Mouse (Mus musculus) erythroblast, embryonic 14.5 days (primary cell): ENCODE results near the gene Zfp52. TPM values are rescaled to one million over a fixed set of nuclear protein-coding genes. Genes with fewer than 3 reads are reported as not detected.

Experiments
- H3K27me3 ChIP-seq: 2 replicates; pipeline ENCODE4 v1.6.1; 2012; ENCODE audit warnings: inconsistent platforms; ENCODE audit not compliant: control insufficient read depth
- H3K36me3 ChIP-seq: 2 replicates; pipeline ENCODE4 v1.6.1; 2012; ENCODE audit warnings: mild to moderate bottlenecking, inconsistent platforms; ENCODE audit not compliant: control insufficient read depth
- H3K4me1 ChIP-seq: 2 replicates; pipeline ENCODE4 v1.6.1; 2012; ENCODE audit warnings: inconsistent platforms; ENCODE audit not compliant: control insufficient read depth
- H3K4me3 ChIP-seq: replicated peaks from 2 replicates; pipeline ENCODE3; 2012; ENCODE audit warnings: moderate library complexity, mild to moderate bottlenecking, inconsistent platforms
- H3K9me3 ChIP-seq: 2 replicates; pipeline ENCODE4 v1.6.1; 2012; ENCODE audit warnings: low read length, inconsistent platforms, mixed read lengths; ENCODE audit not compliant: control insufficient read depth
- GATA1 ChIP-seq: IDR thresholded peaks from 2 replicates; pipeline ENCODE4 v1.6.1; 2012; ENCODE audit warnings: low read length, inconsistent platforms, mixed read lengths
- TAL1 ChIP-seq: IDR thresholded peaks from 3 replicates; pipeline ENCODE4 v1.6.1; 2012; ENCODE audit warnings: low read length, inconsistent platforms, mixed read lengths
- polyA plus RNA-seq: library from polyadenylated mRNA; stranded (reverse); fragments of >175 nt; gene quantifications from 2 replicates; pipeline ENCODE4 v1.2.3, GENCODE M21; 2012

The Zfp52 gene
- polyA plus RNA-seq, 1 experiment = 0.01 TPM

DNA sequence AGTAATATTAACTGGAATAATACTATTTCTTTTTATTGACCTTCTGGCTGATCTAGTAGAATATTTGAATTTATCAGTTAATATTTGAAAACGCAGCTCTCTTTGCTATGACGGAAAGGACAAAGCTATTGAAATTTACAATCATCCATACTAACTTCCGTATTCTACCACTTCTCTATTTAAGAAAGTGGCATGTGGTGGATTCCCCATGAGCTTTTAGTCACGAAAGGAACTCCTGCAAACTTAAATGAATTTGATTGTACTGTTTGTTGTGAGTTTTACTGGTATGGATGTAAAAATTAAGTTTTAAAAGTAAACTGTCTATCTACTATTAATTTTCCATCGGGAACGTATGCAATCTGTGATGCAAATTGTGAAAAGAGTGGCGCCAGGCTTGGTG is 757 bp downstream of the Zfp52 start:
- Histone ChIP-seq H3K27me3 (no peaks in the 10 kb centered on the region), H3K9me3 (no peaks in the 10 kb centered on the region), H3K36me3 (no peaks in the 10 kb centered on the region), H3K4me3 (peak overlapping the region; percentile 65), H3K4me1 (peaks cover 41% of the 10 kb centered on the region)
- TF ChIP-seq TAL1 = no peak
- TF ChIP-seq GATA1 = no peak

DNA sequence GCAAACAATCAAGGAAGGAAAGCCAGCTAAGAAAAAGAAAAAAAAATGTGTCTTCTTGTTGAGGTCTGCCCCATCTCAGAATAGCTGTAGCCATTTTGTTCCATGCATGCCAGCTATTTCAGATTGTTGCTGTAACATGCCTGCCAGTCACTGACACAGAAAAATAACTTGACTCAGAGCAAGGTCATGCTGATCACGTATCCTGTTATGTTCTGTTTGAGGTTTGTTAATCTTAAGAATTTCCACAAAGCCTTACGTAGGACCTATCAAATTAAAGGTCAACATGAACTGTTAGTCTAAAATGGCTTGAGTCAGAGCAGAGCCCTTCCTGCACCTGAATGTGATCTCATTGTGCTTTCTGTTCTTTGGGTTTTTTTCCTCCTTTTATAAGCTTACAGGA is 1.3 kb downstream of the Zfp52 start:
- Histone ChIP-seq H3K27me3 (no peaks in the 10 kb centered on the region), H3K4me1 (peaks cover 38% of the 10 kb centered on the region), H3K4me3 (no peak overlapping the region), H3K36me3 (no peaks in the 10 kb centered on the region), H3K9me3 (no peaks in the 10 kb centered on the region)
- TF ChIP-seq GATA1 (no peak), TAL1 (no peak)

- peaks cover 3% of the 10 kb centered on the region; the same call in 1 of the 2 replicates for H3K36me3 ChIP-seq
- H3K4me1 ChIP-seq = no peaks in the 10 kb centered on the region
- H3K27me3 ChIP-seq = no peaks in the 10 kb centered on the region
- H3K9me3 ChIP-seq = no peaks in the 10 kb centered on the region
- TF ChIP-seq GATA1 = no peak
- TF ChIP-seq TAL1 = no peak
- H3K4me3 ChIP-seq = no peak overlapping the region
Measured at GRCm38 (mm10) chr17:21557831-21558230, 22.5 kb downstream of the Zfp52 start.

DNA sequence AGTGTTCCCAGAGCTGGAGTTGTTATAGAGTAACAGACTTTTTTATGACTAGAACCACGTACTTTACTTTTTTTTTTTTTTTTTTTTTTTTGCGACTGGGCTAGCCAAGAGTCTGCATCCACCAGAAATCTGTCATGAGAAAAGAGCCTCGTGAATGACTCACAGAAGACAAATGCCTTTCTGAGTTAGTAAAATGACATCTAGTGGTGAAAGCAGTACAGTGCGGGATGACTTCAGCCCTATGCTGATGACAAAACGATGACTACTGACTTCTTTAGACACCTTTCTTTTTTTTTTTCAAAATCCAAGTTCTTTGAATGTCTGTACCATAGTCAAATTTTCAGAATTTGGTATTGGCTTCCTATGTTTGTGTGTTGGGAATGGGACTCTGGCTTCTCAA is 30.9 kb downstream of the Zfp52 start:
- peaks cover 9% of the 10 kb centered on the region for H3K36me3 ChIP-seq
- peak overlapping the region; percentile 76 for H3K4me3 ChIP-seq
- TF ChIP-seq TAL1 (no peak), GATA1 (no peak)
- H3K27me3 ChIP-seq = no peaks in the 10 kb centered on the region
- H3K4me1 ChIP-seq = peaks cover 24% of the 10 kb centered on the region
- H3K9me3 ChIP-seq = no peaks in the 10 kb centered on the region

DNA sequence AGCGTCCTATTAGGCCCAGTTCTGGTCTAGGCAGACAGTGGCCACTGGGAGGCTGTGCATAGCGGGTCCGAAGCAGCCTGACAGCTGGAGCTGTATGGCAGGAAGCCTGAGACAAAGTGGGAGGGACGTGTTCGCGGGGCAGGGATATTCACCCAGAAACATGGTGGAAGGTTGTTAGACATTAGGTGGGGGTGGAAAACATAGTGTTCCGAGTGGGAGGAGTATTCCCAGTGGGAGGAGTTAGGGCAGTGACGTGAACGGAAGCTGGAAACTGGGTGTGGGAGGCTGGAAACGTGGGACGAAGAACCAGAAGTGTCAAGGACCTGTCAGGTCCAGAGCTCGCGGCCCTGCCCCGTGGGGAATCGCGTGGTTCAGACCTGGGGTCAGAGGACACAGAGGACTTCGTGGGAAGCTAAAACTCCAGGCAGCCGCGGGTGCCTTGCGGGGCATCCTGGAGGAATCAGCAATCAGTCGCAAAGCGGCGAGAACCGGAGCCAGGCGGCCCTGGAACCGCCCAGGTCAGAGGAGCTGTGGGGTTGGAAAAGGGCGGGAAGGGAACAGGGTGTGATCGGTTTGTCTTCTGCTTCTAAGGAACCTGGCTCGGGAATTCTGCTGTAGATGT is 31.5 kb downstream of the Zfp52 start, which contains the start of gene Zfp948:
Zfp948 (plus strand) TSS at position 281 of the 622 bp plus-strand sequence.
- H3K4me3 ChIP-seq = peak within 1 kb of the TSS; percentile 76
- TF ChIP-seq GATA1 (no peak), TAL1 (no peak)

GRCm38 (mm10) chr17:21567696-21568095 is 32.4 kb downstream of the Zfp52 start:
- Histone ChIP-seq H3K36me3 (peaks cover 13% of the 10 kb centered on the region), H3K27me3 (no peaks in the 10 kb centered on the region), H3K9me3 (no peaks in the 10 kb centered on the region), H3K4me3 (peak overlapping the region; percentile 76), H3K4me1 (peaks cover 24% of the 10 kb centered on the region)
- no peak for TF ChIP-seq TAL1

More for the DNA sequence above, 31.5 kb downstream of the Zfp52 start, which contains the start of gene Zfp948:
- Histone ChIP-seq H3K27me3 (no peaks in the 10 kb centered on the region), H3K4me1 (peaks cover 24% of the 10 kb centered on the region), H3K9me3 (no peaks in the 10 kb centered on the region), H3K36me3 (peaks cover 9% of the 10 kb centered on the region)

- Histone ChIP-seq H3K27me3 (no peaks in the 10 kb centered on the region), H3K9me3 (no peaks in the 10 kb centered on the region), H3K4me1 (peaks cover 8% of the 10 kb centered on the region), H3K36me3 (peaks cover 63% of the 10 kb centered on the region), H3K4me3 (no peak overlapping the region)
- TF ChIP-seq GATA1 (no peak), TAL1 (no peak)
Measured at GRCm38 (mm10) chr17:21579080-21579479, 43.7 kb downstream of the Zfp52 start.

- peaks cover 62% of the 10 kb centered on the region for H3K36me3 ChIP-seq
- peaks cover 8% of the 10 kb centered on the region for H3K4me1 ChIP-seq
- TF ChIP-seq GATA1 (no peak), TAL1 (no peak)
- H3K9me3 ChIP-seq = no peaks in the 10 kb centered on the region
- H3K27me3 ChIP-seq = no peaks in the 10 kb centered on the region
- H3K4me3 ChIP-seq = no peak overlapping the region
Measured at GRCm38 (mm10) chr17:21579493-21580175, 44.3 kb downstream of the Zfp52 start.

GRCm38 (mm10) chr17:21585521-21585920 is 50.2 kb downstream of the Zfp52 start:
- Histone ChIP-seq H3K36me3 (peaks cover 63% of the 10 kb centered on the region), H3K4me1 (no peaks in the 10 kb centered on the region; the same call in 1 of the 2 replicates), H3K4me3 (no peak overlapping the region), H3K27me3 (no peaks in the 10 kb centered on the region), H3K9me3 (peaks cover 2% of the 10 kb centered on the region; the same call in 1 of the 2 replicates)
- TF ChIP-seq GATA1 = no peak
- TF ChIP-seq TAL1 = no peak

Other genes starting within 250 kb of the Zfp52 start
- gene Vmn1r237, start 223.7 kb upstream of the Zfp52 start, polyA plus RNA-seq = not detected in 2 replicates
- gene Zfp677, start 151.8 kb upstream of the Zfp52 start, polyA plus RNA-seq = not detected in 2 replicates
- gene Zfp54, start 112.3 kb upstream of the Zfp52 start, polyA plus RNA-seq = not detected in 2 replicates
- 0.03 and 0.04 TPM in 2 replicates for gene Zfp51, start 85.2 kb upstream of the Zfp52 start, polyA plus RNA-seq
- 0.05 and 0.13 TPM in 2 replicates for gene Zfp53, start 46.5 kb upstream of the Zfp52 start, polyA plus RNA-seq
- gene Zfp948, start 31.5 kb downstream of the Zfp52 start, polyA plus RNA-seq = 0.09 and 0.14 TPM in 2 replicates
- 0.05 and 0.10 TPM in 2 replicates for gene Zfp983, start 115.1 kb downstream of the Zfp52 start, polyA plus RNA-seq
- not detected in 2 replicates for gene Gm10226, start 156.3 kb downstream of the Zfp52 start, polyA plus RNA-seq
- 0.02 and 0.03 TPM in 2 replicates for gene Zfp760, start 172.2 kb downstream of the Zfp52 start, polyA plus RNA-seq
- gene Zfp229, start 195.3 kb downstream of the Zfp52 start, polyA plus RNA-seq = 0.07 and 0.16 TPM in 2 replicates